Mouse (Mus musculus) induced T-regulatory cell, adult 2 months (primary cell): Measurements from ENCODE around the gene Grin2a.

Experiments
- DNase-seq: peaks from one replicate; pipeline ENCODE4 v3.0.0-alpha.2; 2012; ENCODE audit warnings: low read depth

Gene Grin2a

GRCm38 (mm10) chr16:9865039-9865438, 130.3 kb downstream of the Grin2a start:
- DNase-seq: no peak

GRCm38 (mm10) chr16:9857758-9858157, 137.6 kb downstream of the Grin2a start:
- no peak for DNase-seq

GRCm38 (mm10) chr16:9851265-9851988, 143.9 kb downstream of the Grin2a start:
- no peak for DNase-seq

- DNase-seq: no peak
Observed at GRCm38 (mm10) chr16:9841496-9841895, 153.9 kb downstream of the Grin2a start.

GRCm38 (mm10) chr16:9836542-9836941, 158.8 kb downstream of the Grin2a start:
- no peak for DNase-seq

- no peak for DNase-seq
Observed at GRCm38 (mm10) chr16:9834236-9834635, 161.1 kb downstream of the Grin2a start.

GRCm38 (mm10) chr16:9825110-9825483, 170.3 kb downstream of the Grin2a start:
- DNase-seq: no peak

GRCm38 (mm10) chr16:9824436-9825109, 170.8 kb downstream of the Grin2a start:
- no peak for DNase-seq

GRCm38 (mm10) chr16:9823686-9824085, 171.7 kb downstream of the Grin2a start:
- DNase-seq: no peak

- DNase-seq: no peak
Observed at GRCm38 (mm10) chr16:9819508-9819907, 175.9 kb downstream of the Grin2a start.

- DNase-seq: no peak
Observed at GRCm38 (mm10) chr16:9801338-9801737, 194.0 kb downstream of the Grin2a start.

- no peak for DNase-seq
Observed at GRCm38 (mm10) chr16:9800221-9800620, 195.1 kb downstream of the Grin2a start.

GRCm38 (mm10) chr16:9792976-9793375, 202.4 kb downstream of the Grin2a start:
- DNase-seq: no peak

- DNase-seq: no peak
Observed at GRCm38 (mm10) chr16:9786261-9786660, 209.1 kb downstream of the Grin2a start.

- DNase-seq: no peak
Observed at GRCm38 (mm10) chr16:9785821-9786220, 209.5 kb downstream of the Grin2a start.

- DNase-seq: no peak
Observed at GRCm38 (mm10) chr16:9768981-9769380, 226.4 kb downstream of the Grin2a start.

GRCm38 (mm10) chr16:9768356-9768755, 227.0 kb downstream of the Grin2a start:
- DNase-seq: no peak

GRCm38 (mm10) chr16:9767946-9768345, 227.4 kb downstream of the Grin2a start:
- no peak for DNase-seq

- no peak for DNase-seq
Observed at GRCm38 (mm10) chr16:9764086-9764485, 231.3 kb downstream of the Grin2a start.

GRCm38 (mm10) chr16:9760347-9760746, 235.0 kb downstream of the Grin2a start:
- DNase-seq: no peak

- DNase-seq: no peak
Observed at GRCm38 (mm10) chr16:9756849-9757248, 238.5 kb downstream of the Grin2a start.

- no peak for DNase-seq
Observed at GRCm38 (mm10) chr16:9754061-9754460, 241.3 kb downstream of the Grin2a start.

- DNase-seq: no peak
Observed at GRCm38 (mm10) chr16:9753045-9753444, 242.3 kb downstream of the Grin2a start.

- no peak for DNase-seq
Observed at GRCm38 (mm10) chr16:9752600-9752999, 242.8 kb downstream of the Grin2a start.
